Mouse (Mus musculus): ENCODE data around the gene Gm21988. TPM values are rescaled to one million over a fixed set of nuclear protein-coding genes. Genes with fewer than 3 reads are reported as not detected.
A peak's percentile ranks its signal among the peaks of the same experiment; 100 is the strongest.

Gene Gm21988
- polyA plus RNA-seq, 1 experiment from 2014 or later = 10.5 TPM

DNA sequence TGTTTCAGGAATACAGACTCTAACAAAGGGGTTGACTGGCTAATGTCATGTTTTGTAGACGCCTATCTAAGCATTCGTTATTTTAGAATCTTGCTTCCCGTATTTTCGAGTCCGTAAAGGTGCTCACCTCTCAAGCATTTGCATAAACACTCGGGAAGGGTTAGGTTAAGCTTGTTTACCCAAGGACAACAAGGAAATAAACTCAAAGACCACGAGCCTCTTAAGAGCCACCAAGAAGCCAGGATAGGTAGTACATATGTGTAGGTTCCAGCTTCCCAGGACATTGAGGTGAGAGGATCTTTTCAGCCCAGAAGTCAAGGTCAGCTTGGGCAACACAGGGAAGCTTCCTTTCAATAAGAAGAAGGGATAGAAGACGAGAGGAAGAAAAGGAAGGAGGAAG lies 40.5 kb downstream of the Gm21988 start:
- H3K27ac ChIP-seq (replicated peaks; ENCODE audit: low read depth, low read length) = no peak overlapping the region
- no peak overlapping the region for H3K4me3 ChIP-seq (ENCODE audit: low read depth, low read length)
- H3K4me1 ChIP-seq (ENCODE audit: control insufficient read depth, insufficient read depth, low read length) = no peaks in the 10 kb centered on the region
- H3K36me3 ChIP-seq (ENCODE audit: control insufficient read depth, insufficient read depth, low read length) = no peaks in the 10 kb centered on the region
- no peak for ATAC-seq (ENCODE audit: insufficient number of reproducible peaks, low FRiP score, low TSS enrichment, low read depth)
- no peak overlapping the region for H3K4me2 ChIP-seq (ENCODE audit: low read depth, severe bottlenecking)
- no peaks in the 10 kb centered on the region for H3K27me3 ChIP-seq (ENCODE audit: control insufficient read depth, insufficient read depth, low read length)
- no peak overlapping the region for H3K9ac ChIP-seq (ENCODE audit: low read length)
- H3K9me3 ChIP-seq (ENCODE audit: control insufficient read depth, low read length) = no peaks in the 10 kb centered on the region
- no peak for DNase-seq (ENCODE audit: low spot score)
- WGBS = 80% methylated on average over 8 of the region's 8 CpGs

DNA sequence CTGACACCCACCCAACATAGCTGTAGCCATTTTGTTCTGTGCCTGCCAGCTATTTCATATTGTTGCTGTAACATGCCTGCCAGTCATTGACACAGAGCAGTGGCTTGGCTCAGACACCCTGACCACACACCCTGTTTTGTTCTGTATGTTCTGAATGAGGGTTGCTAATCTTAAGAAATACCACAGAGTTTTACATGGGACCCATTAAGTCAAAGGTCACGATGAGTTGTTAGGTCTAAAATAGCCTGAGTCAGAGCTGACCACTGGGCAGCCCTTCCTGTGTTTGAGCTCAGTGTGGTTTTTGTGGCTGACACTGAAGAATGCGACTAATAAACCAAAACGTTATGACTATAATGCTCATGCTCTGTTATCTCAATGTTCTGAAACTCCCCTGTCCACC lies 41.3 kb downstream of the Gm21988 start:
- DNase-seq (ENCODE audit: low spot score) (no peak), ATAC-seq (ENCODE audit: insufficient number of reproducible peaks, low FRiP score, low TSS enrichment, low read depth) (no peak)
- H3K4me1 ChIP-seq (ENCODE audit: control insufficient read depth, insufficient read depth, low read length) = no peaks in the 10 kb centered on the region
- no peaks in the 10 kb centered on the region for H3K36me3 ChIP-seq (ENCODE audit: control insufficient read depth, insufficient read depth, low read length)
- H3K9ac ChIP-seq (ENCODE audit: low read length) = no peak overlapping the region
- no peak overlapping the region for H3K4me3 ChIP-seq (ENCODE audit: low read depth, low read length)
- 88% methylated on average over 3 of the region's 3 CpGs for WGBS
- H3K27ac ChIP-seq (replicated peaks; ENCODE audit: low read depth, low read length) = no peak overlapping the region
- no peak overlapping the region for H3K4me2 ChIP-seq (ENCODE audit: low read depth, severe bottlenecking)
- H3K9me3 ChIP-seq (ENCODE audit: control insufficient read depth, low read length) = no peaks in the 10 kb centered on the region
- no peaks in the 10 kb centered on the region for H3K27me3 ChIP-seq (ENCODE audit: control insufficient read depth, insufficient read depth, low read length)

GRCm38 (mm10) chr11:70193354-70194285 lies 46.0 kb downstream of the Gm21988 start:
- Histone ChIP-seq H3K4me3 (ENCODE audit: low read depth, low read length) (no peak overlapping the region), H3K27ac (replicated peaks; ENCODE audit: low read depth, low read length) (no peak overlapping the region), H3K36me3 (ENCODE audit: control insufficient read depth, insufficient read depth, low read length) (no peaks in the 10 kb centered on the region), H3K4me1 (ENCODE audit: control insufficient read depth, insufficient read depth, low read length) (no peaks in the 10 kb centered on the region), H3K27me3 (ENCODE audit: control insufficient read depth, insufficient read depth, low read length) (no peaks in the 10 kb centered on the region), H3K9me3 (ENCODE audit: control insufficient read depth, low read length) (no peaks in the 10 kb centered on the region), H3K9ac (ENCODE audit: low read length) (no peak overlapping the region), H3K4me2 (ENCODE audit: low read depth, severe bottlenecking) (no peak overlapping the region)
- DNase-seq (ENCODE audit: low spot score) (no peak), ATAC-seq (ENCODE audit: insufficient number of reproducible peaks, low FRiP score, low TSS enrichment, low read depth) (no peak)
- WGBS = 63% methylated on average over 11 of the region's 11 CpGs

GRCm38 (mm10) chr11:70192157-70192556 lies 47.5 kb downstream of the Gm21988 start:
- WGBS = 86% methylated on average over 4 of the region's 4 CpGs
- Histone ChIP-seq H3K9me3 (ENCODE audit: control insufficient read depth, low read length) (no peaks in the 10 kb centered on the region), H3K4me2 (ENCODE audit: low read depth, severe bottlenecking) (no peak overlapping the region), H3K27ac (replicated peaks; ENCODE audit: low read depth, low read length) (no peak overlapping the region), H3K4me1 (ENCODE audit: control insufficient read depth, insufficient read depth, low read length) (no peaks in the 10 kb centered on the region), H3K9ac (ENCODE audit: low read length) (no peak overlapping the region), H3K27me3 (ENCODE audit: control insufficient read depth, insufficient read depth, low read length) (no peaks in the 10 kb centered on the region), H3K36me3 (ENCODE audit: control insufficient read depth, insufficient read depth, low read length) (no peaks in the 10 kb centered on the region), H3K4me3 (ENCODE audit: low read depth, low read length) (no peak overlapping the region)
- ATAC-seq (ENCODE audit: insufficient number of reproducible peaks, low FRiP score, low TSS enrichment, low read depth) = no peak
- no peak for DNase-seq (ENCODE audit: low spot score)

GRCm38 (mm10) chr11:70191188-70191587 lies 48.4 kb downstream of the Gm21988 start:
- 89% methylated on average over 6 of the region's 6 CpGs for WGBS
- no peaks in the 10 kb centered on the region for H3K4me1 ChIP-seq (ENCODE audit: control insufficient read depth, insufficient read depth, low read length)
- H3K27me3 ChIP-seq (ENCODE audit: control insufficient read depth, insufficient read depth, low read length) = no peaks in the 10 kb centered on the region
- no peak overlapping the region for H3K4me3 ChIP-seq (ENCODE audit: low read depth, low read length)
- H3K27ac ChIP-seq (replicated peaks; ENCODE audit: low read depth, low read length) = no peak overlapping the region
- no peak overlapping the region for H3K9ac ChIP-seq (ENCODE audit: low read length)
- DNase-seq (ENCODE audit: low spot score) = no peak
- no peak for ATAC-seq (ENCODE audit: insufficient number of reproducible peaks, low FRiP score, low TSS enrichment, low read depth)
- no peak overlapping the region for H3K4me2 ChIP-seq (ENCODE audit: low read depth, severe bottlenecking)
- no peaks in the 10 kb centered on the region for H3K36me3 ChIP-seq (ENCODE audit: control insufficient read depth, insufficient read depth, low read length)
- H3K9me3 ChIP-seq (ENCODE audit: control insufficient read depth, low read length) = no peaks in the 10 kb centered on the region

GRCm38 (mm10) chr11:70189319-70190134 lies 50.1 kb downstream of the Gm21988 start:
- Histone ChIP-seq H3K9me3 (ENCODE audit: control insufficient read depth, low read length) (no peaks in the 10 kb centered on the region), H3K4me2 (ENCODE audit: low read depth, severe bottlenecking) (no peak overlapping the region), H3K4me3 (ENCODE audit: low read depth, low read length) (no peak overlapping the region), H3K27ac (replicated peaks; ENCODE audit: low read depth, low read length) (no peak overlapping the region), H3K36me3 (ENCODE audit: control insufficient read depth, insufficient read depth, low read length) (no peaks in the 10 kb centered on the region), H3K9ac (ENCODE audit: low read length) (no peak overlapping the region), H3K4me1 (ENCODE audit: control insufficient read depth, insufficient read depth, low read length) (no peaks in the 10 kb centered on the region), H3K27me3 (ENCODE audit: control insufficient read depth, insufficient read depth, low read length) (no peaks in the 10 kb centered on the region)
- DNase-seq (ENCODE audit: low spot score) (no peak), ATAC-seq (ENCODE audit: insufficient number of reproducible peaks, low FRiP score, low TSS enrichment, low read depth) (no peak)
- WGBS = 86% methylated on average over 28 of the region's 28 CpGs

MicroRNAs encoded within 50 kb of the gene (microRNA counts, 519-probe panel; counts per million panel counts)
- microRNA mmu-miR-195 (not detected), microRNA mmu-miR-497 (2,121 counts per million, percentile 17 among the panel's probes with 10 or more counts)

Small RNA genes lying within 50 kb of the gene (microRNA-seq; reads per million reads assigned to microRNA genes)
- gene Mir195a (680 reads per million, percentile 71 among the genes with 10 or more reads in this experiment), gene Mir497 (not detected), gene Mir497b (not detected)

Other genes with a start within 250 kb of the Gm21988 start
- gene Gabarap, start 248.7 kb downstream of the Gm21988 start, polyA plus RNA-seq (2014; fragmentation: Nextera tagmentation; extraction: Ambion mirVana) = 397 and 432 TPM in 2 replicates
- 56.1 and 64.9 TPM in 2 replicates for gene Phf23, start 244.1 kb downstream of the Gm21988 start, polyA plus RNA-seq (2014; fragmentation: Nextera tagmentation; extraction: Ambion mirVana)
- gene Dvl2, start 239.2 kb downstream of the Gm21988 start, polyA plus RNA-seq (2014; fragmentation: Nextera tagmentation; extraction: Ambion mirVana) = 47.3 and 52.0 TPM in 2 replicates
- gene Acadvl, start 224.4 kb downstream of the Gm21988 start, polyA plus RNA-seq (2014; fragmentation: Nextera tagmentation; extraction: Ambion mirVana) = 52.9 and 53.5 TPM in 2 replicates
- 10.0 and 10.8 TPM in 2 replicates for gene Dlg4, start 222.9 kb downstream of the Gm21988 start, polyA plus RNA-seq (2014; fragmentation: Nextera tagmentation; extraction: Ambion mirVana)
- 1.0 and 1.6 TPM in 2 replicates for gene Asgr1, start 185.7 kb downstream of the Gm21988 start, polyA plus RNA-seq (2014; fragmentation: Nextera tagmentation; extraction: Ambion mirVana)
- not detected in 2 replicates for gene Asgr2, start 147.2 kb downstream of the Gm21988 start, polyA plus RNA-seq (2014; fragmentation: Nextera tagmentation; extraction: Ambion mirVana)
- gene Mgl2, start 109.5 kb downstream of the Gm21988 start, polyA plus RNA-seq (2014; fragmentation: Nextera tagmentation; extraction: Ambion mirVana) = 0.21 TPM in 1 of 2 replicates, not detected in the other
- not detected in 2 replicates for gene Clec10a, start 83.6 kb downstream of the Gm21988 start, polyA plus RNA-seq (2014; fragmentation: Nextera tagmentation; extraction: Ambion mirVana)
- 0.21 and 0.67 TPM in 2 replicates for gene Slc16a11, start 27.1 kb downstream of the Gm21988 start, polyA plus RNA-seq (2014; fragmentation: Nextera tagmentation; extraction: Ambion mirVana)
- 17.0 and 17.8 TPM in 2 replicates for gene Slc16a13, start 18.8 kb downstream of the Gm21988 start, polyA plus RNA-seq (2014; fragmentation: Nextera tagmentation; extraction: Ambion mirVana)
- gene Bcl6b, start 10.0 kb downstream of the Gm21988 start, polyA plus RNA-seq (2014; fragmentation: Nextera tagmentation; extraction: Ambion mirVana) = 7.3 and 7.5 TPM in 2 replicates
- 216 and 218 TPM in 2 replicates for gene 0610010K14Rik, start 1.9 kb downstream of the Gm21988 start, polyA plus RNA-seq (2014; fragmentation: Nextera tagmentation; extraction: Ambion mirVana)
- 94.1 and 94.6 TPM in 2 replicates for gene Rnasek, start within 50 bp of the Gm21988 start, polyA plus RNA-seq (2014; fragmentation: Nextera tagmentation; extraction: Ambion mirVana)
- gene Alox12, start 15.5 kb upstream of the Gm21988 start, polyA plus RNA-seq (2014; fragmentation: Nextera tagmentation; extraction: Ambion mirVana) = 3.3 and 3.6 TPM in 2 replicates
- not detected in 2 replicates for gene Alox12e, start 82.8 kb upstream of the Gm21988 start, polyA plus RNA-seq (2014; fragmentation: Nextera tagmentation; extraction: Ambion mirVana)
- 0.20 TPM in 1 of 2 replicates, not detected in the other for gene Alox15, start 112.2 kb upstream of the Gm21988 start, polyA plus RNA-seq (2014; fragmentation: Nextera tagmentation; extraction: Ambion mirVana)
- gene Pelp1, start 170.2 kb upstream of the Gm21988 start, polyA plus RNA-seq (2014; fragmentation: Nextera tagmentation; extraction: Ambion mirVana) = 45.2 and 50.8 TPM in 2 replicates
- gene Arrb2, start 192.8 kb upstream of the Gm21988 start, polyA plus RNA-seq (2014; fragmentation: Nextera tagmentation; extraction: Ambion mirVana) = 21.9 and 30.3 TPM in 2 replicates
- 46.5 and 50.1 TPM in 2 replicates for gene Med11, start 212.1 kb upstream of the Gm21988 start, polyA plus RNA-seq (2014; fragmentation: Nextera tagmentation; extraction: Ambion mirVana)
- gene Zmynd15, start 219.6 kb upstream of the Gm21988 start, polyA plus RNA-seq (2014; fragmentation: Nextera tagmentation; extraction: Ambion mirVana) = 0.15 and 0.41 TPM in 2 replicates
- gene Cxcl16, start 220.2 kb upstream of the Gm21988 start, polyA plus RNA-seq (2014; fragmentation: Nextera tagmentation; extraction: Ambion mirVana) = 1.0 and 1.4 TPM in 2 replicates

All from limb, embryonic 11.5 days (tissue).